Mouse (Mus musculus) lung, adult 18-20 months (tissue): ENCODE measurements at regions not wholly inside any gene's neighbourhood (a gene's known extent, or its start where the extent isn't known, plus 50 kb on each side); places are given as distances from the start of the nearest gene placed in this dataset.

Experiments
- DNase-seq, 2 experiments: peaks; one replicate each; pipeline ENCODE4 v3.0.0; 2022; ENCODE audit warnings: mixed read lengths in 2 of 2

DNA sequence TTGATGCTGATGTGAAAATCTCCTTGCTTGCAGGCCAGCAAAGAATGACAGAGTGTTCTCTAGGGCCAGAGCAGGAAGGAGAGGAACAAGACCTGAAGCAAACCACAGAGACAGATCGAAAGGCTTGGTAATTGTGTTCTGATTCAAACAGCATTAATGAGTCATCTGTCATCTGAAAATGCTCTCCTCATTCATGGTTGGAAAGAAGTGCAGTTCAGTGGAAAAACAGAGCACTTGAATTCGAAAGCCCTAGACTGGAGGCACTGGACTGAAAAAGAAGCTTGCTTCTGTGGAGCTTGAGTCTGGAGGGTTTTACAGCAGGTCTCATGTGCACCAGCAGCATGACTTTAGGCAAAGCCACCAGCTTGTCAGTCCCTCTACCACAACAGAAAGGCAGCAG lies 374.3 kb upstream of the B430305J03Rik start:
- DNase-seq, result no peak

- no peak for DNase-seq
Measured at GRCm38 (mm10) chr3:61738528-61738927, 372.8 kb upstream of the B430305J03Rik start.

- DNase-seq, result no peak
Measured at GRCm38 (mm10) chr3:61716785-61717184, 351.0 kb upstream of the B430305J03Rik start.

DNA sequence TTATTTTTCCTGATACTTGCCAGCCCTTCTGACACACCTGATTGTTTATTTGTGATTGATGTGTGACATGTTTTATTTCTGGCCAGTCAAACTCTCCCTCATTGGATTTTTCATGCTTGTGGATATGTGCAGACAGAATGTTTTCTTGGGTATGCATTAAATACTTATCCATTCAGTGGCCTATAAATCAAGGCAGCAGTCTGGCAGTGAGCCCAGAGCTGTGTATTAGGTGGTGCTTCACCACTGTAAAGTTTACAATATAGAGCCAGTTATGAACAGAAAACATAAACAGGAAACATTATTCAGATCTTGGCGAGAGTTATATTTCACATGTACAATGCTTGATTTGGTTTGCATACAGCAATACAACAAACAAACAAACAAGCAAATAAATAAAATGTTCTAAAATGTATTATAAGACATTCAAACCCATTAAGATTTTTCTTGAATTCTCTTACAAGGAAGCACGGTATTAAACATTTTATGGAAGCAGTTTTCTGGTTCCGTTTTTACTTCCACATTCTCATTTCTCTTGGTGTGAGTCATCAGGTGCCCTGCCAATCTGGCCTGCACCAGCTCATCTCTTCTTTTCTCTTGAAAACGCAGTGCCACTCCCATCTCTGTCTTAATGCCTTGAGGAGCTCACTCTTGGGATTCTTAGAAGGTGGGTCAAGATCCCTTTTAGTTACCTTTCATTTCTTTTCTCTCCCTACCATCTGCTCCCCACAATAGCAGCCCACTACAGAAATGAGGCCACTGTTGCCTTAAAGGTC lies 322.4 kb upstream of the B430305J03Rik start:
- no peak for DNase-seq

DNA sequence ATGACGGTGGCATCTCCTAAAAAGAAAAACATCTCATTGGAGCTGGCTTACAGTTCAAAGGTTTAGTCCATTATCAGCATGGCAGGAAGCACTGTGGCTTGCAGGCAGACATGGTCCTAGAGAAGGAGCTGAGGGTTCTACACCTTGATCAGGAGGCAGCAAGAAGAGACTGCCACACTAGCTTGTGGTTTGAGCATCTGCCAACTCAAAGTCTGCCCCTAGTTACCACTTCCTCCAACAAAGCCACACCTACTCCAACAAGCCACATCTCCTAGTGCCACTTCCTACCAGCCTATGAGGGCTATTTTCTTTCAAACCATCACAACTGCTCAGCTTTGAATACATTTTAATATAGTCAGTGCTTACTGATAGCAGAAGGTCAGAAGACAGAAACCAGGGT lies 305.1 kb upstream of the B430305J03Rik start:
- DNase-seq, result peak; percentile 4 to 13

GRCm38 (mm10) chr3:61656143-61656542 lies 290.4 kb upstream of the B430305J03Rik start:
- DNase-seq, result no peak

GRCm38 (mm10) chr3:61628535-61628934 lies 262.8 kb upstream of the B430305J03Rik start:
- DNase-seq, result no peak

- no peak for DNase-seq
Measured at GRCm38 (mm10) chr3:61628099-61628498, 262.3 kb upstream of the B430305J03Rik start.

DNA sequence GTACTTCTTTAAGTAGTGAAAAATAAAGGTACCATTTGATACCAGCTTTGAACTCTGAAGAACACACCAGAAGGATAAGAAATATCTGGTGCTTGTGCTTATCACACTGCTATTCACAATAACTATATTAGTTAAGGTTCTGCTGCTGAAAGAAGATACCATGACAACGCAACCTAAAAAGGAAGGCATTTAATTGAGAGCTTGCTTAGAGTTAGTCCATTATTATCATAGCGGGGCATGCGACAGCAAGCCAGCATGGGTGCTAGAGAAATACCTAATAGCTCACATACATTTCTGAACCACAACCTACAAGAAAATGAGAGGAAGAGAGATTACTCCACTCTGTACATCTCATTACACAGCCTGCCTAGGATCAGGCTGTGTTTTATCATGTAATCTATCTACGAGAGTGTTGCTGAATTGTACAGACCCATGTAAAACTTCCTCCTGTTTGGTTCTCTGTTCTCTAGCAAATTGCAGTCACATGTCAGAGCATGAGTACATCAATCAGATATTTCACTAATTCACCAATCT lies 258.3 kb upstream of the B430305J03Rik start:
- no peak for DNase-seq

- DNase-seq, result no peak
Measured at GRCm38 (mm10) chr3:61605469-61605868, 239.7 kb upstream of the B430305J03Rik start.

GRCm38 (mm10) chr3:61602891-61603290 lies 237.1 kb upstream of the B430305J03Rik start:
- DNase-seq, result no peak

DNA sequence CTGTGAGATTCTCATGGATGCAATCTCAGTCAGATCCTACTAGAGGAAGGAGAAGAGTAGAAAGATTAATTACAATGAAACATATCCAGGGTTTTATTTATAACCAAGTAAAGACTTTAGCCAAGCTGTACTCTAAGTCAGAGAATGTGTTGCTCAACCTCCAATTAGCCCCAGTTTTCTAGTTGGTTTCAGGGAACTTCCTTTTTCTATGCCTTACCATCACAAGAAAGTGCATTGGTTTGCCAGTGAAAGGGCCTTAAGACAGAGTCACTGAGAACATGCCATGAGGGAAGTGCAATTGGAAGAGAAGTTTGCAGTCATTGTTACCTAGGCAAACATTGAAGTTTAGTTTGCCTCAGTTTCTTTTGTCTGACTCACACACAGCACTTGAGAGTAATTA lies 229.8 kb upstream of the B430305J03Rik start:
- DNase-seq, result no peak

DNA sequence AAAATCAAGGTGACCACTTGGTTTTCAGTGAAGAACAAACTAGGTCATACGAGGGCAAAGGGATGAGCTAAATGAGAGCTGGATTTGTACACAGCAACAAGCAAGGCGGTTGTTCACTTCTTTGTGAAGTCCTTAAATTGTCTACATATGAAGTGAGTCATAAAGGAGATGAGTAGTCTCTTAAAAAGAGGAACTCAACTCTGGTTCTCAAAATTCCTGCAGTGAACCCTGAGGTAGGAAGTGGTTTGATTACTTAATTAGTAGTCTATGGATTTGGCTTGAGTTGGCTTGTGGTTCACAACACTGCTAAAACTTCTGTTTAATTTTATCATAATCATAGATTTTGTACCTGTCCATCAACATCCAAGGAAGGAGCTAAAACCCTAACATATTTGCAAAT lies 226.6 kb upstream of the B430305J03Rik start:
- DNase-seq, result no peak

DNA sequence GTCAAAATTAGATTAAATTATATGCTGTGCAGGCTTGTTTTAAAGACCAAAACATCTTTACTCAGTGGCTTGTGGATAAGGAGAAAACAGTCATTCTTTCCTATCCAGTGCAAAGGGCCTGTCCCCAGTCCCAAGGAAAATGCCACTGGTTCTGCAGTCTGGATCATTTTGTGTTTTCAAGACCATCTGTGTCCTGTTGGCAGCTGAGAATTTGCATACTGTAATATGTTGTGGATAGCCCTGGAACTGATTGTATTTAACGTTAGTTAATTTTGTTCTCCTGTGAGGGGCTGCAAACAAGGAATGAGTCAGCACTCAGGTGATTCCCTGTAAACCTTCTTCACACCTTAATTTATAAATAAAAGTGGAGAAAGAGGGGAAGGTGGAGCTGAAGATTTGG lies 217.9 kb upstream of the B430305J03Rik start:
- no peak for DNase-seq

- DNase-seq, result no peak
Measured at GRCm38 (mm10) chr3:61582927-61583326, 217.2 kb upstream of the B430305J03Rik start.

DNA sequence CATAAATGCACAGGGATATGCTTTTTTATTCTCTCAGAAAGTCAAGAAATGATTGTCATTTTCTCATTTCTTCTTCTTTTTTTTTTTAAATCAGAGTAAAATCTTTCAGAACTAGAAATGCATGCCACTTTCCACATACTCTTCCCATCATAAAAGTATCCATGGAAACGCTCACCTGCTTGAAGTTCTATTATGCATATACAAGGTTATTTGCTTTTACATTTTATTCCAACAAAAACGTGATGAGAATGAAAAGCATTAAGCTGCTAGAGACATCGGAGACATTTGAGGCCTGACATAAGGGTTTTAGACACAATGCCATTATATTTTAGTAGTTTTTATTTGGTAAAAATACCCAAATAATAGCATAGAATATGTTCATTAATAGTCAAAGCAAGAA lies 214.5 kb upstream of the B430305J03Rik start:
- no peak for DNase-seq

DNA sequence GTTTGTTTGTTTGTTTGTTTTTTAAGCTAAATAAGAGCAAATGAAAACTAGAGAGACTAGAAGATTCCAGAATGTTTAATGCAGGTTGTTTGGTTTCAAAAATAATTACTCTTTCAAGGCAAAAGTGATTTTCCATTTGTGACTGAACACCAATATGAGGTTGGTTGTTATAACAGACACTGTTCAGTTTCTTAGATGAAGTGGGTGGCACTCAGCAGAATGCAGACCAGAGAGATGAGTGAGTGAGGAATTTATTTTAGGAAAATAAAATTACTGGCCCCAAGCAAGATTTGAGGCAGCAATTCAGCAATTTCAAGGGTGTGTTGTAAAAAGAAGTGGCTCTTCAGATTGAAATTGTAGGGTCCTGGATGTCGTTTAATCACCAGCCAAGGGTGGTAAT lies 171.4 kb upstream of the B430305J03Rik start:
- DNase-seq, result no peak

GRCm38 (mm10) chr3:61535751-61536150 lies 170.0 kb upstream of the B430305J03Rik start:
- DNase-seq, result no peak

DNA sequence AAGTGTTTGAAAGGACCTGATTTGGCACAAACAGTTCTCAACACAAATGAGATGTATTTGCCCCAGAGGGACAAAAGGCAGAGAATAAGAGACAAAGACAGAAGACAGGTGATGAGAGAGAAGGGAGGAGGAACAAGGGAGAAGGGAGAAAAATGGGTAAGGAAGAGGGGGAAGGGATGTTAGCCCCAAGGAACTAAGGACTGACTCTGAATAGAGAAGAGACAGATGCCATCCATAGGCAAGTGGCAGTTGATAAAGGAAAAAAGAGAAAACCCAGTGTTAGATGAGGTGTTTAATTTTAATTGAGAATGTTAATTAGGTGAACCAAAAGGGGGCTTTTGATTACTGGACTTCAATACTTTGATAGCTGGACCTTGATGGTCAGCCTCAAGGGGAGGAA lies 137.4 kb upstream of the B430305J03Rik start:
- no peak for DNase-seq

DNA sequence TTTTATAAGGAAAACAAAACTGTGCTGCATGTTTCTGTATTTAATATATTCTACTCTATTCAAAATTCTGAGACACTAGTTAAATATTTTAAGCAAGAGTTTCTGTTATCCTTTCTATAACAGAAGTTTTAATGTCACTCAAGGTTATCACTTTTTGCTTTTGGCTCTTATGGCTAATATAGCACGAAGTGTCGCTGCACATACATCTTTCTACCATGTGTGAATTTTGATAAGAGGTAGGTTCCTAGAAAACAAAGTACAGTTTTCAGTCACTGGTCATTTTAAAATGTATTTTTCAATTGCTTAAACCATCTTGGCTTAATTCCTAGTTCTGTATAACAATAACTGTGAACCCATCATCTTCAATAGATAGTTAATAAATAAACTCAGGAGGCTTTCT lies 129.1 kb upstream of the B430305J03Rik start:
- DNase-seq, result no peak

DNA sequence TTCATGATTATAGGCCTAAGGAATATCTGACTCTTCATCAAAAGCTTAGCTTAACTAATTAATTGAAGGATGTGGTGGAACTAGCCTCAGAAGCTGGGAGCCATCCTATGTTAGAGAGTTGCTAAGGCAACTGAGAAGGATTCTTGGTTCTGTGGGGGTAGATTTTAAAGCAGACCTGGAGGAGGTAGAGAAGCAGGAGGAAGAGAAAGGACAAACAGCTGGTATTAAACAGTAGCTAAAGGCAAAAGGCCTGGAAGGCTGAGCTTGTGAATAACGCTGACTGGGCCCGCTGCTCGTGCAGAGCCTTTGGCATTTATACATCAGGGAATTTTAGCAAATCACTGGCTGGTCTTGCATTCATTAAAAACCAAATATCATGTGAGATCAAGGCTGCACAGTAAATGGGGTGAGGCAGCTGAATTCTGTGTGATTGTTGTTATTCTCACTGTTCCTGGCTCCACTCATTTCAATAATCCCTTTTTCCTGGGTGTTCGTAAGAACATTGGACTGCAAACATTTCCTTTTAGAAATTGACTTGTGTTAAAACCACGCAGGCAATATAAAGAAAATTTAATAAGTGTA lies 121.1 kb upstream of the B430305J03Rik start:
- DNase-seq, result no peak

GRCm38 (mm10) chr3:61478861-61479584 lies 113.3 kb upstream of the B430305J03Rik start:
- DNase-seq, result no peak

GRCm38 (mm10) chr3:61475018-61475417 lies 109.3 kb upstream of the B430305J03Rik start:
- DNase-seq, result no peak

DNA sequence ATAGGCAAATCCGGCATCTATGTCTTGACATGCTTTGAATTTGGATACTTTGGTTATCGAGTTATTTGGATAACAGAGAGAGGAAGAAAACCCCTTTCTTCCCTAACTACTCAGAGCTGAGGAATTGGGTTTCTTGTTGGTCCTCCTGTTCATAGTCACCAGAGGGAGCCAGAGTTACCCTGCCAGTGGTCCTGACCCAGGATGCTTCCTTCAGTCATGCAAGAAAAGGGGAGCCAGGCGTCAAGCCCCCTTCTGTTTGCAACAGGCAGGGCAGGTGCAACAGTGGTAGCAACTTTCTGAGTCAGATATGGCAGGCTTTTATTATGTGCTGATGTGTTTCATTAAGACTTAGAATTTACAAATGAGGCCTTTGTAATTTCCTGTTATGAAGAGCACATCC lies 101.4 kb upstream of the B430305J03Rik start:
- no peak for DNase-seq
